Mouse (Mus musculus) forebrain, embryonic 13.5 days (tissue): Measurements from ENCODE around the gene Psmd11. TPM values are rescaled to one million over a fixed set of nuclear protein-coding genes. Genes with fewer than 3 reads are reported as not detected.
A peak's percentile ranks its signal among the peaks of the same experiment; 100 is the strongest.

Experiments
- ATAC-seq: fragments of 200-750 bp; cut with Nextera tagmentation; 2 replicates; pipeline ENCODE4 v1.8.0; 2017
- H3K27ac ChIP-seq: fragments of 300-500 bp; sonication (generic); 2 replicates; pipeline ENCODE4 v1.5.1; 2015; ENCODE audit warnings: inconsistent platforms, mild to moderate bottlenecking, moderate library complexity
- H3K27me3 ChIP-seq: fragments of 300-500 bp; sonication (generic); 2 replicates; pipeline ENCODE4 v1.6.1; 2015; ENCODE audit warnings: mild to moderate bottlenecking, inconsistent platforms
- H3K36me3 ChIP-seq: fragments of 300-500 bp; sonication (generic); 2 replicates; pipeline ENCODE4 v1.6.1; 2015; ENCODE audit warnings: mild to moderate bottlenecking, inconsistent platforms; ENCODE audit not compliant: poor library complexity, severe bottlenecking
- H3K4me1 ChIP-seq: fragments of 300-500 bp; sonication (generic); 2 replicates; pipeline ENCODE4 v1.6.1; 2015; ENCODE audit warnings: inconsistent platforms
- H3K4me2 ChIP-seq: fragments of 300-500 bp; sonication (generic); 2 replicates; pipeline ENCODE4 v1.6.1; 2015; ENCODE audit warnings: inconsistent platforms, mild to moderate bottlenecking, moderate library complexity
- H3K4me3 ChIP-seq: fragments of 300-500 bp; sonication (generic); 2 replicates; pipeline ENCODE4 v1.5.1; 2015; ENCODE audit warnings: mild to moderate bottlenecking, inconsistent platforms
- H3K9ac ChIP-seq: fragments of 300-500 bp; sonication (generic); 2 replicates; pipeline ENCODE4 v1.6.1; 2015; ENCODE audit warnings: mild to moderate bottlenecking, inconsistent platforms
- H3K9me3 ChIP-seq: fragments of 300-500 bp; sonication (generic); replicated peaks from 2 replicates; pipeline ENCODE4 v1.6.1; 2016; ENCODE audit warnings: inconsistent platforms
- WGBS: fragments of 180-500 bp; shearing (Covaris S2); methylation state at CpG from one replicate; pipeline ENCODE4 v1.1.7; 2015; 5-methylcytosine and 5-hydroxymethylcytosine counted together
- polyA plus RNA-seq: library from polyadenylated mRNA; unstranded; fragments of >200 nt; fragmentation: Nextera tagmentation; extraction: Ambion mirVana; gene quantifications from 2 replicates; pipeline ENCODE4 v1.2.1, GENCODE M21; 2015

The Psmd11 gene
- polyA plus RNA-seq, 1 experiment from 2014 or later = 370 TPM

GRCm38 (mm10) chr11:80477341-80478199 lies 49.2 kb downstream of the Psmd11 start:
- Histone ChIP-seq H3K9me3 (no peaks in the 10 kb centered on the region), H3K4me3 (peak overlapping the region; percentile 94), H3K27ac (peak overlapping the region; percentile 99), H3K9ac (peak overlapping the region; percentile 99), H3K4me2 (peak overlapping the region; percentile 89), H3K27me3 (peaks cover 6% of the 10 kb centered on the region; the same call in 1 of the 2 replicates), H3K4me1 (peaks cover 49% of the 10 kb centered on the region), H3K36me3 (peaks cover 38% of the 10 kb centered on the region)
- ATAC-seq = peak; percentile 25
- 12% methylated on average over 53 of the region's 55 CpGs for WGBS

GRCm38 (mm10) chr11:80478694-80479412 lies 50.4 kb downstream of the Psmd11 start:
- Histone ChIP-seq H3K27ac (peak overlapping the region; percentile 99), H3K27me3 (peaks cover 9% of the 10 kb centered on the region; the same call in 1 of the 2 replicates)
- 15% methylated on average over 14 of the region's 14 CpGs for WGBS

GRCm38 (mm10) chr11:80479425-80479824 lies 51.0 kb downstream of the Psmd11 start:
- ATAC-seq = no peak
- Histone ChIP-seq H3K27me3 (peaks cover 7% of the 10 kb centered on the region; the same call in 1 of the 2 replicates), H3K4me3 (peak overlapping the region; percentile 94), H3K36me3 (peaks cover 30% of the 10 kb centered on the region), H3K9ac (peak overlapping the region; percentile 99), H3K27ac (peak overlapping the region; percentile 99), H3K9me3 (no peaks in the 10 kb centered on the region), H3K4me2 (peak overlapping the region; percentile 89), H3K4me1 (peaks cover 67% of the 10 kb centered on the region)
- 44% methylated on average over 5 of the region's 5 CpGs for WGBS

More at GRCm38 (mm10) chr11:80478694-80479412, 50.4 kb downstream of the Psmd11 start:
- Histone ChIP-seq H3K4me1 (peaks cover 62% of the 10 kb centered on the region), H3K4me3 (peak overlapping the region; percentile 94), H3K9ac (peak overlapping the region; percentile 99), H3K9me3 (no peaks in the 10 kb centered on the region), H3K36me3 (peaks cover 35% of the 10 kb centered on the region), H3K4me2 (peak overlapping the region; percentile 89)
- ATAC-seq = no peak

GRCm38 (mm10) chr11:80479906-80480866 lies 51.8 kb downstream of the Psmd11 start:
- Histone ChIP-seq H3K4me2 (peak overlapping the region; percentile 89), H3K9me3 (no peaks in the 10 kb centered on the region), H3K27me3 (peaks cover 6% of the 10 kb centered on the region; the same call in 1 of the 2 replicates), H3K27ac (peak overlapping the region; percentile 99), H3K4me3 (peak overlapping the region; percentile 94), H3K4me1 (peaks cover 75% of the 10 kb centered on the region), H3K36me3 (peaks cover 28% of the 10 kb centered on the region), H3K9ac (peak overlapping the region; percentile 99)
- 66% methylated on average over 31 of the region's 31 CpGs for WGBS
- ATAC-seq = no peak

GRCm38 (mm10) chr11:80481409-80482050 lies 53.1 kb downstream of the Psmd11 start:
- ATAC-seq = no peak
- Histone ChIP-seq H3K4me2 (peak overlapping the region; percentile 89), H3K9me3 (no peaks in the 10 kb centered on the region), H3K9ac (peak overlapping the region; percentile 62), H3K27me3 (peaks cover 6% of the 10 kb centered on the region; the same call in 1 of the 2 replicates), H3K36me3 (peaks cover 28% of the 10 kb centered on the region), H3K4me3 (peak overlapping the region; percentile 94), H3K27ac (0 out of 2 replicates have a peak overlapping the region, but pooled peaks have one; percentile 27), H3K4me1 (peaks cover 79% of the 10 kb centered on the region)
- 79% methylated on average over 13 of the region's 13 CpGs for WGBS

GRCm38 (mm10) chr11:80482347-80482746 lies 53.9 kb downstream of the Psmd11 start:
- H3K4me1 ChIP-seq = peaks cover 86% of the 10 kb centered on the region
- H3K36me3 ChIP-seq = peaks cover 28% of the 10 kb centered on the region
- 77% methylated on average over 10 of the region's 10 CpGs for WGBS
- peak overlapping the region; percentile 6; the same call in 1 of the 2 replicates for H3K4me3 ChIP-seq
- peak overlapping the region; percentile 61; the same call in 1 of the 2 replicates for H3K9ac ChIP-seq
- peaks cover 6% of the 10 kb centered on the region; the same call in 1 of the 2 replicates for H3K27me3 ChIP-seq
- H3K4me2 ChIP-seq = peak overlapping the region; percentile 46
- H3K9me3 ChIP-seq = no peaks in the 10 kb centered on the region
- 0 out of 2 replicates have a peak overlapping the region, but pooled peaks have one; percentile 78 for H3K27ac ChIP-seq
- ATAC-seq = no peak

GRCm38 (mm10) chr11:80482921-80483320 lies 54.5 kb downstream of the Psmd11 start:
- no peak for ATAC-seq
- H3K9ac ChIP-seq = peak overlapping the region; percentile 61

GRCm38 (mm10) chr11:80483536-80484067 lies 55.2 kb downstream of the Psmd11 start:
- WGBS = 80% methylated on average over 6 of the region's 6 CpGs
- H3K9ac ChIP-seq = peak overlapping the region; percentile 61
- peaks cover 88% of the 10 kb centered on the region for H3K4me1 ChIP-seq
- H3K27ac ChIP-seq = peak overlapping the region; percentile 78
- H3K4me3 ChIP-seq = no peak overlapping the region; the same call in 1 of the 2 replicates
- peak overlapping the region; percentile 46 for H3K4me2 ChIP-seq
- H3K27me3 ChIP-seq = peaks cover 6% of the 10 kb centered on the region; the same call in 1 of the 2 replicates
- 0 out of 2 replicates have a peak, but pooled peaks have one; percentile 1 for ATAC-seq
- H3K9me3 ChIP-seq = no peaks in the 10 kb centered on the region
- peaks cover 27% of the 10 kb centered on the region for H3K36me3 ChIP-seq

More at GRCm38 (mm10) chr11:80482921-80483320, 54.5 kb downstream of the Psmd11 start:
- Histone ChIP-seq H3K4me1 (peaks cover 88% of the 10 kb centered on the region), H3K36me3 (peaks cover 28% of the 10 kb centered on the region), H3K9me3 (no peaks in the 10 kb centered on the region), H3K27me3 (peaks cover 6% of the 10 kb centered on the region; the same call in 1 of the 2 replicates), H3K4me3 (peak overlapping the region; percentile 6; the same call in 1 of the 2 replicates), H3K27ac (peak overlapping the region; percentile 78; the same call in 1 of the 2 replicates), H3K4me2 (peak overlapping the region; percentile 46)
- WGBS = 83% methylated on average over 7 of the region's 7 CpGs

GRCm38 (mm10) chr11:80484191-80484791 lies 55.9 kb downstream of the Psmd11 start:
- peak; percentile 76 for ATAC-seq
- H3K27ac ChIP-seq = peak overlapping the region; percentile 78
- WGBS = 21% methylated on average over 12 of the region's 12 CpGs
- H3K9me3 ChIP-seq = no peaks in the 10 kb centered on the region
- peaks cover 88% of the 10 kb centered on the region for H3K4me1 ChIP-seq
- peaks cover 24% of the 10 kb centered on the region; the same call in 1 of the 2 replicates for H3K36me3 ChIP-seq
- H3K9ac ChIP-seq = peak overlapping the region; percentile 61
- no peak overlapping the region for H3K4me3 ChIP-seq
- peaks cover 6% of the 10 kb centered on the region; the same call in 1 of the 2 replicates for H3K27me3 ChIP-seq
- H3K4me2 ChIP-seq = peak overlapping the region; percentile 46

GRCm38 (mm10) chr11:80485120-80485551 lies 56.7 kb downstream of the Psmd11 start:
- no peaks in the 10 kb centered on the region for H3K9me3 ChIP-seq
- H3K4me2 ChIP-seq = no peak overlapping the region
- H3K9ac ChIP-seq = peak overlapping the region; percentile 18; the same call in 1 of the 2 replicates
- no peak overlapping the region for H3K4me3 ChIP-seq
- H3K4me1 ChIP-seq = peaks cover 88% of the 10 kb centered on the region
- H3K36me3 ChIP-seq = peaks cover 18% of the 10 kb centered on the region; the same call in 1 of the 2 replicates
- peak overlapping the region; percentile 78; the same call in 1 of the 2 replicates for H3K27ac ChIP-seq
- WGBS = 76% methylated on average over 9 of the region's 9 CpGs
- peaks cover 6% of the 10 kb centered on the region; the same call in 1 of the 2 replicates for H3K27me3 ChIP-seq
- ATAC-seq = no peak
